Mouse (Mus musculus): ENCODE measurements around the gene Aco2.

GRCm38 (mm10) chr15:81891822-81892580 is 19.9 kb downstream of the Aco2 start:
- no peak for TF ChIP-seq GATA1 (IDR thresholded peaks at IDR 0.05; ENCODE audit: borderline replicate concordance, low read length)
- no peak for TF ChIP-seq FLI1 (IDR thresholded peaks at IDR 0.05; ENCODE audit: low read length)

Measured in megakaryocyte, embryonic 14.5 days (primary cell).